13 mouse cellular contexts compared by ENCODE assay signal in genomic region chr8:120384745-120385144, GRCm38 (mm10).
DNase-seq lines count a peak whose midpoint lies in the region; ATAC-seq and TF ChIP-seq lines count a peak whose summit lies in the region.
"Had no signal": no experiment of that assay in that cellular context is flagged by ENCODE, and none has a peak within 500 bp of the region (broad histone marks: within the 10 kb centered on the region; RNA-seq: fewer than 3 reads in every experiment).

No protein-coding gene starts in this region.

- no peak overlapping the region for H3K4me3 ChIP-seq in kidney, postnatal 0 days (replicated peaks; ENCODE audit: low read depth, low read length)
- H3K4me3 ChIP-seq in kidney, embryonic 16.5 days (ENCODE audit: low read length) = no peak overlapping the region
- H3K4me3 ChIP-seq in testis, adult 2 months (ENCODE audit: control insufficient read depth, low read depth, low read length) = no peak overlapping the region
- H3K4me3 ChIP-seq: neural tube, embryonic 13.5 days; stomach, embryonic 15.5 days had no signal

- H3K4me2 ChIP-seq in kidney, postnatal 0 days (ENCODE audit: low read length) = no peak overlapping the region
- no peak overlapping the region for H3K4me2 ChIP-seq in kidney, embryonic 16.5 days (replicated peaks; ENCODE audit: low read depth, low read length)
- H3K4me2 ChIP-seq: neural tube, embryonic 13.5 days; stomach, embryonic 15.5 days had no signal

- no peaks in the 10 kb centered on the region for H3K27me3 ChIP-seq in kidney, postnatal 0 days (ENCODE audit: insufficient read depth, low read length)
- peaks cover 5% of the 10 kb centered on the region; the same call in 1 of the 2 replicates for H3K27me3 ChIP-seq in kidney, embryonic 16.5 days (ENCODE audit: insufficient read depth, low read length)
- no peaks in the 10 kb centered on the region for H3K27me3 ChIP-seq in testis, adult 2 months (ENCODE audit: control insufficient read depth, insufficient read depth, low read length)
- H3K27me3 ChIP-seq: neural tube, embryonic 13.5 days; stomach, embryonic 15.5 days had no signal

- peaks cover 14% of the 10 kb centered on the region; the same call in 1 of the 2 replicates for H3K4me1 ChIP-seq in kidney, postnatal 0 days (replicated peaks; ENCODE audit: insufficient read depth, low read length)
- peaks cover 50% of the 10 kb centered on the region for H3K4me1 ChIP-seq in kidney, embryonic 16.5 days (ENCODE audit: insufficient read depth, low read length)
- H3K4me1 ChIP-seq in testis, adult 2 months (ENCODE audit: control insufficient read depth, insufficient read depth, low read length) = no peaks in the 10 kb centered on the region

- H3K9me3 ChIP-seq in kidney, postnatal 0 days (replicated peaks; ENCODE audit: low read length) = no peaks in the 10 kb centered on the region
- no peaks in the 10 kb centered on the region for H3K9me3 ChIP-seq in kidney, embryonic 16.5 days (ENCODE audit: low read length)
- H3K9me3 ChIP-seq: stomach, embryonic 15.5 days had no signal

- no peak overlapping the region for H3K9ac ChIP-seq in kidney, postnatal 0 days (ENCODE audit: low read depth, low read length)
- H3K9ac ChIP-seq in kidney, embryonic 16.5 days (replicated peaks; ENCODE audit: low read length) = no peak overlapping the region
- H3K9ac ChIP-seq: neural tube, embryonic 13.5 days; stomach, embryonic 15.5 days had no signal

- ATAC-seq in kidney, postnatal 0 days (replicated peaks; ENCODE audit: low FRiP score, low read depth) = no peak
- no peak for ATAC-seq in kidney, embryonic 16.5 days (ENCODE audit: low FRiP score, low TSS enrichment)
- ATAC-seq: inflammation-experienced regulatory T-cells, adult 6 months; midbrain, embryonic 16.5 days had no signal

- no peak for DNase-seq in kidney, postnatal 0 days (ENCODE audit: low spot score)
- no peak for DNase-seq in testis, postnatal 14 days (ENCODE audit: low spot score)
- peak; percentile 59 for DNase-seq in R1 (ENCODE audit: low read depth, low spot score)
- DNase-seq in frontal cortex, postnatal 36 days (ENCODE audit: low spot score in 2 of 2) = no peak
- no peak for DNase-seq in ovary, postnatal 36 days (ENCODE audit: low spot score)
- DNase-seq: adrenal gland, adult 8-10 months; kidney, postnatal 36 days had no signal

- TF ChIP-seq CTCF in kidney, postnatal 0 days (IDR thresholded peaks at IDR 0.05; ENCODE audit: low read depth) = peak; percentile 42
- peak; percentile 84; the same call in 1 of the 2 replicates for TF ChIP-seq CTCF in testis, adult 2 months (IDR thresholded peaks at IDR 0.05; ENCODE audit: control insufficient read depth, insufficient read depth, insufficient replicate concordance, low read depth, low read length)

- no peak for TF ChIP-seq POLR2A in testis, adult 2 months (IDR thresholded peaks at IDR 0.05; ENCODE audit: control insufficient read depth, low read depth, low read length)

- no peak overlapping the region for H3K27ac ChIP-seq in kidney, postnatal 0 days
- H3K27ac ChIP-seq in kidney, embryonic 16.5 days (ENCODE audit: low read length) = no peak overlapping the region
- no peak overlapping the region for H3K27ac ChIP-seq in testis, adult 2 months (ENCODE audit: control insufficient read depth, insufficient read depth, low read depth, low read length)
- H3K27ac ChIP-seq: neural tube, embryonic 13.5 days; stomach, embryonic 15.5 days had no signal

- H3K36me3 ChIP-seq in kidney, postnatal 0 days (ENCODE audit: insufficient read depth, low read length) = no peaks in the 10 kb centered on the region
- H3K36me3 ChIP-seq in kidney, embryonic 16.5 days (ENCODE audit: insufficient read depth, low read length) = no peaks in the 10 kb centered on the region
- H3K36me3 ChIP-seq in testis, adult 2 months (ENCODE audit: control insufficient read depth, insufficient read depth, low read length) = no peaks in the 10 kb centered on the region
- H3K36me3 ChIP-seq: neural tube, embryonic 13.5 days; stomach, embryonic 15.5 days had no signal
